Mouse (Mus musculus) NIH3T3 (cell line): ENCODE data around the gene Adat3.

Experiments used
- DNase-seq: peaks from one replicate; pipeline ENCODE4 v3.0.0-alpha.2; 2012; ENCODE audit warnings: low read depth

Adat3 gene

GRCm38 (mm10) chr10:80602698-80603325, at the start of gene Adat3, which contains the start of gene Scamp4:
Adat3 (plus strand) TSS chr10:80602880.
Scamp4 (plus strand) TSS chr10:80602872.
- peak; percentile 98 for DNase-seq

GRCm38 (mm10) chr10:80553575-80553974, 49.1 kb upstream of the Adat3 start:
- no peak for DNase-seq

DNA sequence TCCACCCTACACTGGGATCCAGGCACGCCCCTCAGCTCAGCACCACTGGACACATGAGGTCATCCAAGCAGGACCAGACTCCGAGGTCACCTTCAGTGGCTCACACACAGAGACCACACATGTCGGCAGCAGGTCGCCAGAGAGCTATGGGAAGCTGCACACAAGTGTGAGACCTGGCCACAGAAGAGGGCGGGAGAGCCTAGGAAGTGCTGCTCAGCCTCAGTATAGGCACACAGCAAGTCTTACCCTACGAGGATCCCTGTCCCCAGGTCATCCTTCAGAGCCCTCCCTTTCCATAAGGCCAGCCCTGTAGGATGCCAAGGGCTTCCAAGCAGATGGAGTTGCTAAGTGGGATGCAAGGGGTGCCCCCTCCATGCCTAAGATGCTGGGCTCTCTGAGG, 48.7 kb upstream of the Adat3 start:
- no peak for DNase-seq

- peak; percentile 80 for DNase-seq
Measured at GRCm38 (mm10) chr10:80557346-80557965, 45.2 kb upstream of the Adat3 start.

GRCm38 (mm10) chr10:80559431-80559830, 43.2 kb upstream of the Adat3 start:
- no peak for DNase-seq

- DNase-seq = no peak
Measured at GRCm38 (mm10) chr10:80560621-80561020, 42.1 kb upstream of the Adat3 start.

GRCm38 (mm10) chr10:80561116-80561944, 41.4 kb upstream of the Adat3 start, which contains the start of gene Rexo1:
Rexo1 (minus strand) TSS chr10:80561560.
- peak; percentile 99 for DNase-seq

DNA sequence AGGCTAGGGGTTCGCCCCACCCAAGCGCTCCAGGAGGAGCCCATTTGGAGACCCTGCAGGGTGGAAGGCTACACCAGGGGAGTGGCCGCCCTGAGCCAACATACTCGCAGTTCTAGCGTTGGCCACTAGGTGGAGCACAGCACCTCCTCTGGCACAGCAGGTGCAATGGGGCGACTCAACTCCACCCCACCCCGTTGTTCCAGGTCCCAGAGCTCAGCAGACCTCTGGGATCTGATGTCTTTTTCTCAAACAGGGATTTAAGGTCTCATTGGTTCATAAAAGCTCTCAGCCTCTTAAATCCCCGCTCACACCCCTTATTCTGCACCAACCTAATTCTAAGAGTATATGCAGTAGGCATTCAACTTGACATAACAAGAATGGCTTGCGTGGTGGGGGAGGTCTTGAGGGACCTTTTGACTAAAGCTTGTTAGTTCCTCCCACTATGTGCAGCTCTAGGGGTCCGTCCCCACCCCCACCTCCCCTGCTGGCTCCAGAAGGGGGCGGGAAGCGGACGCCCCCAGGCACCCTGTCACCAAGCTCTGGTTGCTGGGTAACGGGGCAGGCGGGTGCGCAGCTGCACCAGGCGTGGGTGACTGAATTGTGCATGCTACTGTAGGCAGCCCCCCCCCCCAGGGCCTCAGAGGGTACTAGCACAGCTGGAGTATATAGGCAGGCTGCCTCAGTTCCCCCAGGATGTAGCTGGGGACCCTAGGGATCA, 36.1 kb upstream of the Adat3 start:
- peak; percentile 90 for DNase-seq

DNA sequence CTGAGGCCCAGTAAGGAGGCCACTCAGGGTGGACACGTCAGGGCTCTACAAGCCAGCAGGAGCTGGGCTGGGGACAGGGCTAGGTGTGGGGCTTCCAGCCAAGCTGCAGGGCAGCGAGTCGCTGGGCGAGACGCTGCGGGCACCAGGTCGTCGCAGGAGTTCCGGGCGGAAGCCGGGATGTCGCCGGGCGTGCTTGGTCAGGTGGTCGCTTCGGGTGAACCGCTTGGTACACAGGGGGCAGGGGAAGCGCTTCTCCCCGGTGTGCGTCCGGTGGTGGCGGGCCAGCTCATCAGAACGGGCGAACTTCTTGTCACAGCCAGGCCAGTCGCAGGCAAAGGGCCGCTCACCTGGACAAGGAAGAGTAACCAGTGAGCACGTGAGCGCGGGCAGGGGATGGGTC, 33.8 kb upstream of the Adat3 start:
- DNase-seq = no peak

DNA sequence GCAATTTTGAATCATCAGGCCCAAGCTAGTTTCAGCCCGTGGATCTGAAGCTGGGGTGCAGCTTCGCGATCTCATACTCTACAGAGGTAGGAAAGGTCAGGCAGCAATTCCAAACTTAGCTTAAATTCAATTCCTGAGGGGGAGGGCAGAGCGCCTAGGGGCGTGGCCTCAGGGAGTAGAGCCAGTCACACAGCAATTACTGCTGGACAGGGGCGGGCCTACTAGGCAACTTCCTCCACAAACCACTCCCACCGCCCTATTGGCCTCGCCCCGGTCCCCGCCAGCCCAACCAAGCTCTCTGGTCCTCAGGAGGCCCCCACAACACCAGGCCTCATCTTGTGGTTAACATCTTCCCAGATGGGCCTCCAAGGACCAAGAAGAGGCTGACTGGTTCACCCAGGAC, 33.0 kb upstream of the Adat3 start:
- peak; percentile 40 for DNase-seq

DNA sequence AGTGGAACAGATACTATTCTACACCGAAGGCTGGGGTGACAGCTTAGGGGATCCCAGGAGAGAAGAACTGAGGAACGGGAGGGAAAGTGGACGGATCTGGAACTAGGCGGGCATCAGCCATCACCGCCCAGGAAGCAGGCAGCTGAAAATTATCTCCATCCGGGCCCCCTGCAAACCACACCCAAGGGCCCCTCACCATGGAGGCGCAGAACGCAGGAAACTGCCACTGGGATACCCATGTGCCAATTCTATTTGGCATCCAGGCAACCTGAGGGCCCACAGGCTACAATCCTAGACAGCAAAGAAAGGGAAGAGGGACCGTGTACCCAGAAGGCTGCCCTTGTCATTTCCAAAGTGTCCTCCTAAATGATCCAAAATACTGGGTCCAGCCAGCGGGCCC, 32.3 kb upstream of the Adat3 start:
- no peak for DNase-seq

GRCm38 (mm10) chr10:80570871-80571836, 31.5 kb upstream of the Adat3 start:
- DNase-seq = no peak

- no peak for DNase-seq
Measured at GRCm38 (mm10) chr10:80572477-80572876, 30.2 kb upstream of the Adat3 start.

GRCm38 (mm10) chr10:80573944-80574343, 28.7 kb upstream of the Adat3 start:
- no peak for DNase-seq

GRCm38 (mm10) chr10:80574896-80575295, 27.8 kb upstream of the Adat3 start:
- no peak for DNase-seq

- DNase-seq = no peak
Measured at GRCm38 (mm10) chr10:80575925-80576324, 26.8 kb upstream of the Adat3 start.

- DNase-seq = peak; percentile 82
Measured at GRCm38 (mm10) chr10:80576351-80577194, 26.1 kb upstream of the Adat3 start.

DNA sequence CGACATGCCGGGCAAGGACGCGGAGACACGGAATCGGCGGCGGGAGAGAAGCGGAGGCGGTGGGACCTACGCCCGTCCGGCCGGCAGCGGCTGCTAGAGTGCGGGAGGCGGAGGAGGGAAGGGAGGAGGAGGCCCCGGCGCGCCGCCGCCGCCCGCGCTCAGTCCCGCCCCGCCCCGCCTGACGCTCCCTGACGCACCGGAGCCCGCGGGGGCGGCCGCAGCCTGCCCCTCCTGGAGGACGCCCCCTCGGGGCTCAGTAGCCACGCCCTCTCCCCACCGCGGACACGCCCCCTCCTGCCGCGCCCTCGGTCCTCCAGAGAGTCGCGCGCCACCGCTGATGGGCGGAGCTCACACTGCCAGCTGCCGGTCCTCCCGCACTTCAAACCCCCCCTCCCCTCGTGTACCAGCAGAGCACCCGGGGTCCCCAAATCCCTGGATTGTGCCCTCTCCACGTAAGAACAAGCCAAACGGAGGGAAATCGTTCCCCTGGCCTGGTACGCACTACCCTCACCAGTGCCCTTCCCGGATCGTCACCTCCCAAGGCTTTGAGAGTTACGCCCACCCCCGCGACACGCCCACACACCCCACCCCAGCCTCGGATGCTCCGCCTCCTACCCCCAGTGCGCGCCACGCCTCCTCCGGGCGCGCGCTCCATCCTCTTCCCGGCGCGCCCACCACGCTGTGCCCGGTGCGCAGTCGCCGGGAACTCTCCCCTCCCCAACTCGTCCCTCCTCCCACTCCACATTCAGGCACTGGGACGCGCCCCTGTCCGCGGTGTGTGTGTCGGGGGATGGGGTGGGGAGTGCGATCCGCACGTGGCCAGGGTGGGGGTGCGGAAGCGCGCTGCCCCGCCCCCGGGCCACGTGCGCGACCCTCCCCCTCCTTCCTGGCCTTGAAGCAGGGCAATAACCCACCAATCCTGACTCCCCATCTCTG, 25.2 kb upstream of the Adat3 start, which contains the start of gene Klf16:
Klf16 (minus strand) TSS at position 127 of the 936 bp plus-strand sequence.
- peak; percentile 99 for DNase-seq
